Mouse (Mus musculus) T-helper 17 cell (primary cell): ENCODE measurements at regions not wholly inside any gene's neighbourhood (a gene's known extent, or its start where the extent isn't known, plus 50 kb on each side); places are given as distances from the start of the nearest gene placed in this dataset.

Source experiments
- in situ Hi-C, 2 experiments: fragments of 300-600 bp; cut with MboI, MseI; formaldehyde crosslinking; loops; 1 replicate in 1 of 2; 2 replicates in 1 of 2; pipeline ENCODE4 v1.15.1; 2025; ENCODE audit warnings: high pct_unique_total_duplicates in 2 of 2

- in situ Hi-C loops, result no loop called here
Observed at GRCm38 (mm10) chr9:41578221-41579106, 417.0 kb upstream of the Ubash3b start.

- in situ Hi-C loops, result no loop called here
Observed at GRCm38 (mm10) chr9:41577760-41578159, 416.3 kb upstream of the Ubash3b start.

DNA sequence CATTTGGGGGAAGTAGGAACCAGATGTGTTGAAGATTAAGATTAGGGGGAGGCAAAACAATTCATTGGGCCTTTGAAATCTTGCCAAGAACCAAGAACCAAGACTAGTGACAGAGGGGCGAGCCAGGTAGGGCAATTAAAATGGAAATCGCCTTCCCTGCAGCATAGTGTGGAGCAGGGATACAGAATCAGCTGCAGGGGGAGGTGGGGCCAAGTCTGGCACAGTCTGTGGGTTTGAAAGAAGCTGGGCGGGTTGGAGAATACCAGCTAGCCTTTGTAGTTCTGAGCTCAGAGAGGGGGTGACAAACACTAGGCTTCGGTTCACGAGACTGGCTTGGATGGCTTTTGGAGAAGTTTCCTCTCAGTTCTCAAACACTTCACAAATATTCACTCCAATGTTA is 414.3 kb upstream of the Ubash3b start:
- in situ Hi-C loops, result no loop called here

GRCm38 (mm10) chr9:41570262-41570661 is 408.8 kb upstream of the Ubash3b start:
- in situ Hi-C loops, result no loop called here

- in situ Hi-C loops, result no loop called here
Observed at GRCm38 (mm10) chr9:41566496-41566895, 405.0 kb upstream of the Ubash3b start.

DNA sequence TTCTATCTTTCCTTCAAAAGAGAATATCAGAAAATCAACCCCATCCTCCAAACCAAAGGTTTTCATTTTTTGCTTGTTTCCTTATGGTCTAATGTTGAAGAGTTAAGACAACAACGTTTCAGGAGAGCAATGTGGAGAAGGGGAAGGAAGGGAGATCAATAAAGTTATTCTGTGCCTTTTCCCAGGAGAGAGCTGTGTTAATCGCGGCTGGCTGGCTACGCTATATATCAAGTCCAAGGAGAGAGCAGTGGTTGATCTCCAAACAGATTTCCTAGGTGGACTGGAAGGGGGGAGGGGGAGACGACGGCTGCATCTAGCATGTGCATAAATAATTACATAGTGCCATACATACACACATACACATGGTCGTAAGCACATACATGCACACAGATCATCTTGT is 404.3 kb upstream of the Ubash3b start:
- in situ Hi-C loops, result no loop called here

DNA sequence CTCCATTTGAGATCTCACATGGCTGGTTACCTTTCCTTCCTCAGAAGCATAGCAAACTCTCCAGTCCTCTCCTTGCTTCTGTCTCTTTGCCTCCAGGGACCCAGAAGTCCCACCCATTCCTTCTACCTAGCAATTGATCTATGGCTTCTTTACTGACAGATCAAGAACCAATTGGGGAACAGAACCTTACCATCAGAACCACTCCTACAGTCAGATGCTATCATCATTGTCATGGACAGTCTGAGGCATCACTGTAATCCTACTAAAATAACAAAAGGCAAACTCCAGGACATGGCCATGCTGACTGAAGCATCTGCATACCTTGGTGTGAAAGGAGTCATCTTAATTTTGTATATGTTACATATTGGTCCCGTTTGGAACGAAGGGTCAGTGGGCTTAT is 401.9 kb upstream of the Ubash3b start:
- in situ Hi-C loops, result no loop called here

GRCm38 (mm10) chr9:41558456-41558855 is 397.0 kb upstream of the Ubash3b start:
- in situ Hi-C loops, result no loop called here

GRCm38 (mm10) chr9:41556888-41557287 is 395.4 kb upstream of the Ubash3b start:
- in situ Hi-C loops, result no loop called here

DNA sequence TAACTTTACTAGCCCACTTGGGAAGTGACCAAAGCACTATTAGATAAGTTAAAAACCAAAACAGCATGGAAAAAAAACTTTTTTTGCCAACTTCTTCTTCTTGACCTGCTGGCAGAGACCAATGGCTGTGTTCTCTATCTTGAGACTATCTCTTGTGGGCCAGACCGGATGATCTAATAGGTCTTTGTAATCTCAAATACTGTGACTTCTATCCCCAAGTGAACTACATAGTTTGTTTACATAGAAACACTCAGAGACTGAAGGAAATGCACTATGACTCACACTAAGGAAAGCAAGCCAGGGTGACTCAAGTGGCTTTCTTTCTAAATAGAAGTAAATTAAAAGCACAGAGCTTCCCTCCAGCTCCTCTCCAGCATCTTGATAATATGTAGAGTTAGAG is 384.3 kb upstream of the Ubash3b start:
- in situ Hi-C loops, result no loop called here

- in situ Hi-C loops, result no loop called here
Observed at GRCm38 (mm10) chr9:41542511-41542910, 381.0 kb upstream of the Ubash3b start.

DNA sequence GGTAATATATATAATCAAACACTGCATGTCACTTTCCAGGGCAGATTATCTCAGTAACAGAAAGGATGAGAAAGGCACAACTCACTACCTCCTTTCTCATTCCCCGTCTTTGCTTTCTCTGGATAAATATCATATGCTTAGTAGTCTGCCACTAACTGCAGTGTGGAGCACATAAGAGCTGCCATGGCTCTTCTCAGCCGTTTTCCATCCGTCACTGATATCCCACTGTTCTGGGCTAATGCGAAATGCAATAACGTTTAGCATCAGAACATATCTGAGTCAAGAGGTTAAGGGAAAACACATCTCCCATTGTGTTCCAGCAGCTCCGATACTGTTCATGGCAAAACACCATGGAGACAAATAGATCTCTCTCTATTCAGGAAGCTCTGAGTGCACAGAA is 379.8 kb upstream of the Ubash3b start:
- in situ Hi-C loops, result no loop called here

DNA sequence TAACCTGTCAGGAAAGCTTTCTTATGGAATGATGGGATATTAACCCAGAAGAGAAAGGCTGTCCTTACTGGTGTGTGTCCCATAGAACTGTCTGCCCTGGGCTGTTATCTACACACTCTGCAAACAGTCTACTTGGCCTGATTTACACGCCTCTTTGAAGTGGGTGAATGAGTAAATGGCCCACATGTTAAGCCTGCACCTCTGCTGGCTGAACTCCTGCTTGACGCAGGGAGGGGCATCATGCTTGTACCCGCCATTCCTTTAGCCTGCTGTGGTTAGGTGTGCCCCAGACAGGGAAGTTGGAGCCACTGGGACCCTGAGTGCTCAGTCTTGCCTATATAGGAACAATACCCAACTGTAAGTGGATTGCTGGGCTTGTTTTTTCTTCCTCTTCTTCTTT is 371.3 kb upstream of the Ubash3b start:
- in situ Hi-C loops, result no loop called here

DNA sequence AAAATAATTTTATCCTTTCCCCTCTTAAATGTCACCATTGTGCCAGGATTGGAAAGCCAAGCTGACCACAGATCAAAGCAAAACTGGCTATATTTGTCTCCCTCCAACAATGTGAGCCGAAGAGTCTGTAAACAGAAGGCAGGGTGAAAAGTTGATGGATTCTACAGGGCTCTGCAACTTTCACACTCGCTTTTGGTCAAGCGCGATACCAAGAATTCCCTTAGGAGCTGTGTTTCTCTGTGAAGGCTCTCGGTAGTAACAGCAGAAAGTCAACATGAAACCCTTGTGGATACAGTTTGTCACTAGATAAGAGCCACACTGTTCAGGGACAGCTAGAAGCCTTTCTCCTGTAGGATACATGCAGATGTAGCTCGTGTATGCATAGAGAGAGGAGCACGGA is 370.8 kb upstream of the Ubash3b start:
- in situ Hi-C loops, result no loop called here

GRCm38 (mm10) chr9:41531596-41531995 is 370.1 kb upstream of the Ubash3b start:
- in situ Hi-C loops, result no loop called here

DNA sequence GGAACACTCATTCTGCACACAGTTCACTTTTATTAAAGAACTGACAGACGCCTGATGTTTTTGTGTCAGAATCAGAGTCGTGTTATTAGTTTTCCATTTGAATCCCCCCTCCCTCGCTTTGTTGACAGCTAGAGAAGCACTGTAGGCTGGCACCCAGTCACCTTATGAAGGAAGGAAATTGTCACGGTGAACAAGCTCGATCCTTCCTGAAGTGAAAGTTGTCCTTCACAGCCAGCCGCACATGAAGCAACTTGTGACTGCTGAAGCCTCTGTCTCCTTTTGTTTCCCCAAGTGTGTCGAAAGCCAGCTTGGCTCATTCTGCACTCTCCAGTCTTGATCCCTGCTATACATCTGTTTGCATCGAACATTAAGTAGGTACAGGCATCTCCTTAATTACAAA is 364.6 kb upstream of the Ubash3b start:
- in situ Hi-C loops, result no loop called here

DNA sequence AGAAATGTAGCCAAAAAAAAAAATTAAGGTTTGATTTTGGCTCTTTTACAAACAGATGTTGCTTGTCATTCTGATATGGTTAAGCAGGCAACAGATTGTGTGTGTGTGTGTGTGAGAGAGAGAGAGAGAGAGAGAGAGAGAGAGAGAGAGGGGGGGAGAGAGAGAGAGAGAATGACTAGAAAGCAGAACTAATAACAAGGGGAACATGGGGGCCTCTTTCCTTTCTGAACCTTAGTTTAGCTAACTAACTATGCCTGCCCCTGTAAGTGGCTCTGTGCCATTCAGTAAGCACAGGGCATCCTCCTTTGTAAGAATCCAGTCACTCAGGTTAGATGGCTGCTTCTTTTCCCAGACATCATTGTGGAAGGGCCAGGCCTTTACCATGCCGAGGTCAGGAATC is 364.0 kb upstream of the Ubash3b start:
- in situ Hi-C loops, result no loop called here

GRCm38 (mm10) chr9:41524591-41524990 is 363.1 kb upstream of the Ubash3b start:
- in situ Hi-C loops, result no loop called here

GRCm38 (mm10) chr9:41523969-41524368 is 362.5 kb upstream of the Ubash3b start:
- in situ Hi-C loops, result no loop called here

- in situ Hi-C loops, result no loop called here
Observed at GRCm38 (mm10) chr9:41522302-41522701, 360.8 kb upstream of the Ubash3b start.

GRCm38 (mm10) chr9:41517787-41518186 is 356.3 kb upstream of the Ubash3b start:
- in situ Hi-C loops, result no loop called here

- in situ Hi-C loops, result no loop called here
Observed at GRCm38 (mm10) chr9:41517053-41517696, 355.7 kb upstream of the Ubash3b start.

DNA sequence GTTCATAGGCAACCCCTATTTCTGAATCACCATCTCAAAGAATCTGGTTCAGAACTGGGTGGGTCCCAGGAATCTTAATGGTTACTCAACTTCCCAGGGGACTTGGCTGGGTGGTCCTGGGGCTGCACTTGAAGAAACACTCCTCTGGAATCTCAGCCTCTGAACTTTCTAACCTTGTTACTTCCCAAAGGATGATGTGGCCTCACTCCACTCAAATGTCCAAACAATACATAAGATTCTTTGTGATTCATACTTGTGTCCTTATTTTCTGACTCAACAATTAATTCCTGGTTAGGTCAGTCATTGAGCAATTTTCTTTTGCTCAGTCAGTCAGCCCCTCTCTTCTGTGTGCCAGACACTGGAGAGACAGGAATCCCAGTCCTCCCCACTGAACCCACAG is 353.7 kb upstream of the Ubash3b start:
- in situ Hi-C loops, result no loop called here
